Mouse (Mus musculus): ENCODE measurements around the gene Nt5e. TPM values are rescaled to one million over a fixed set of nuclear protein-coding genes. Genes with fewer than 3 reads are reported as not detected.
A peak's percentile ranks its signal among the peaks of the same experiment; 100 is the strongest.

Nt5e gene
- total and polyA plus RNA-seq, 2 experiments from 2014 or later: 9.4 to 24.4 TPM

DNA sequence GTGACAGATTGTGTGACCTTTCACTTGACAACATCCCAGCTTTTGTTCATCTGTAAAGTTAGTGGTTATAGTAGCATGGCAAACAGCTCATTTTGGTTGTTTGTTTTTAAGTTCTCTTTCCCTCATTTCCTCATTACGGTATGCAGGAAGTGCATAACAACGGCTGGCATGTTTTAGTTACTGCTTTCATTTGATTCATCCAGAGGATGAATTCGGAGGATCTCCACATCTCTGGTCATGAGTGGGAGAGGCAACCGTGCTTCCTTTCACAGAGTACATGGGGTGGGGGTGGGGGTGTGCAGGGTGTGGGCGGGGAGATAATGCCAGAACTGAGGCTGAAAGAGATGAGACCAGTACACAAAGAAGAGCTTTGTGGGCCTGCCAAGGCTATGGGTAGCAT lies 19.9 kb downstream of the Nt5e start:
- ATAC-seq (ENCODE audit: insufficient read depth, low read depth) (no peak), DNase-seq (ENCODE audit: low spot score) (no peak)
- no peak overlapping the region for H3K4me3 ChIP-seq (ENCODE audit: low read depth, low read length)
- no peaks in the 10 kb centered on the region for H3K9me3 ChIP-seq (replicated peaks; ENCODE audit: control insufficient read depth, low read length)
- 64% methylated on average over 5 of the region's 5 CpGs for whole genome bisulfite sequencing
- H3K9ac ChIP-seq (replicated peaks; ENCODE audit: low read depth, low read length): no peak overlapping the region
- TF ChIP-seq EP300 (IDR thresholded peaks at IDR 0.05; ENCODE audit: low read depth) (no peak), CTCF (IDR thresholded peaks at IDR 0.05; ENCODE audit: low read depth) (no peak)
- H3K4me1 ChIP-seq (ENCODE audit: control insufficient read depth, insufficient read depth): peaks cover 8% of the 10 kb centered on the region
- H3K36me3 ChIP-seq (replicated peaks; ENCODE audit: control insufficient read depth, insufficient read depth, low read length): no peaks in the 10 kb centered on the region
- no peak overlapping the region for H3K4me2 ChIP-seq (ENCODE audit: low read depth, low read length)
- H3K27ac ChIP-seq (ENCODE audit: low read depth): peak overlapping the region; percentile 2; the same call in 1 of the 2 replicates
- no peaks in the 10 kb centered on the region for H3K27me3 ChIP-seq (ENCODE audit: control insufficient read depth, insufficient read depth, low read length)

DNA sequence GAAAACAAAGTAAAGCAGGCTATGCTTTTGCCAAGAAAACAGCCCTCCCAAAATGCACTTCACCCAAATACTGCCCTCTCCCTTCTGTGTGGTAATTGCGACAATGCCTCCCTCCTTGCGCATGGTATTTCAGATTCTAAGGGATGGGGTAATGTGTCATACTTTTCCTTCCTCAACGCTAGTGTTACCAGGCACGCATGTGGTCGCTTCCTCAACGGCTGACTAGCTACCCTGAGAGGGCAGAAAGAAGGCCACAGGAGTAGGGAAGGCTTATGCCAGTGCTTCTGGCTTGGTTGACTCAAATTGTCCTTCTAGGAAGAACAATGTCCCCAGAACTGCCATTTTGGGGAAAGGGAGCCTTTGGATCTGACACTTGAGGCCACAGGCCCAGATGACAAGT lies 21.6 kb downstream of the Nt5e start:
- H3K27ac ChIP-seq (ENCODE audit: low read depth): no peak overlapping the region
- no peak overlapping the region for H3K4me3 ChIP-seq (ENCODE audit: low read depth, low read length)
- H3K9ac ChIP-seq (replicated peaks; ENCODE audit: low read depth, low read length): no peak overlapping the region
- 88% methylated on average over 6 of the region's 6 CpGs for WGBS
- no peaks in the 10 kb centered on the region for H3K27me3 ChIP-seq (ENCODE audit: control insufficient read depth, insufficient read depth, low read length)
- TF ChIP-seq EP300 (IDR thresholded peaks at IDR 0.05; ENCODE audit: low read depth) (no peak), CTCF (IDR thresholded peaks at IDR 0.05; ENCODE audit: low read depth) (no peak)
- H3K4me2 ChIP-seq (ENCODE audit: low read depth, low read length): no peak overlapping the region
- H3K4me1 ChIP-seq (ENCODE audit: control insufficient read depth, insufficient read depth): peaks cover 8% of the 10 kb centered on the region
- ATAC-seq (ENCODE audit: insufficient read depth, low read depth) (no peak), DNase-seq (ENCODE audit: low spot score) (no peak)
- H3K36me3 ChIP-seq (replicated peaks; ENCODE audit: control insufficient read depth, insufficient read depth, low read length): no peaks in the 10 kb centered on the region
- H3K9me3 ChIP-seq (replicated peaks; ENCODE audit: control insufficient read depth, low read length): no peaks in the 10 kb centered on the region

DNA sequence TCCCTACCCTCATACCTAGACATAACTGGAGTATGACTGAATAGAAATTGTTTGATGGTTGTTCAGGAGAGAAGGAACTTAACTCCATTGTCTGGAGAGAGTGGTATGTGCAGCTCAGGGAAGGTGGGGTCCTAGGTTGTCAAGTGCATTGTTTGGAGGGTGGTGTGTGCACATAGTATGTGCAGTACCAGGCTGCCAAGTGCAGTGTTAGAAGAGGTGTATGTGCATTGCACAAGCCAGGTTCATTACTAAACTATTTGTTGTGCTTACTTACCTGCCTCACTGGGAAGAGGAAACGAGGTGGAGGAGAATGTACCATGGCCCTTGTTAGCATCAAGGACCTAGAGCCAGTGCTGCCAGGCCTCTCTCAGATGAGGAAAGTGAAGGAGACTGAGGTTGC lies 23.3 kb downstream of the Nt5e start:
- no peak overlapping the region for H3K9ac ChIP-seq (replicated peaks; ENCODE audit: low read depth, low read length)
- H3K4me3 ChIP-seq (ENCODE audit: low read depth, low read length): no peak overlapping the region
- no peaks in the 10 kb centered on the region for H3K27me3 ChIP-seq (ENCODE audit: control insufficient read depth, insufficient read depth, low read length)
- WGBS: 76% methylated on average over 1 of the region's 1 CpGs
- no peaks in the 10 kb centered on the region for H3K36me3 ChIP-seq (replicated peaks; ENCODE audit: control insufficient read depth, insufficient read depth, low read length)
- DNase-seq (ENCODE audit: low spot score) (no peak), ATAC-seq (ENCODE audit: insufficient read depth, low read depth) (no peak)
- H3K4me1 ChIP-seq (ENCODE audit: control insufficient read depth, insufficient read depth): peaks cover 3% of the 10 kb centered on the region; the same call in 1 of the 2 replicates
- H3K27ac ChIP-seq (ENCODE audit: low read depth): no peak overlapping the region
- H3K4me2 ChIP-seq (ENCODE audit: low read depth, low read length): no peak overlapping the region
- TF ChIP-seq EP300 (IDR thresholded peaks at IDR 0.05; ENCODE audit: low read depth): no peak
- TF ChIP-seq CTCF (IDR thresholded peaks at IDR 0.05; ENCODE audit: low read depth): no peak
- H3K9me3 ChIP-seq (replicated peaks; ENCODE audit: control insufficient read depth, low read length): no peaks in the 10 kb centered on the region

DNA sequence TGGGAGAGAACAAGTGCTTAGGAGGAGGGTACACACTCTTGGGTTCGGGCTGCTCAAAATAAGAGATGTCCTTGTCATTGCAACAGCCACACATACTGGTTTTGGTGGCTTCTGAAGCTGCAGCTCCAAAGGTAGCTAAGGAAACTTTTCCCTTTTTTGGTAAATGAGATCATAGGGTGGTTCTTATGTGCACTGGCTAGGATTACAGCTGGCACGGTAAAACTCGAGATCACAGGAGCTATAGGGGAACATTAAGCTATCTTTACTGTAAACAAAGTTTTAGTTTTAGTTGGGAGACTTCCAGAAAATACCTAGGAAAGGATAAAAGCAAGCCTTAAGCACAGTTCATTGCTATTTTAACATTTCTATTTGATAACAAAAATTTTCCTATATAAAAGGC lies 24.2 kb downstream of the Nt5e start:
- H3K36me3 ChIP-seq (replicated peaks; ENCODE audit: control insufficient read depth, insufficient read depth, low read length): no peaks in the 10 kb centered on the region
- H3K4me2 ChIP-seq (ENCODE audit: low read depth, low read length): no peak overlapping the region
- WGBS: 59% methylated on average over 3 of the region's 3 CpGs
- H3K4me1 ChIP-seq (ENCODE audit: control insufficient read depth, insufficient read depth): no peaks in the 10 kb centered on the region; the same call in 1 of the 2 replicates
- H3K27me3 ChIP-seq (ENCODE audit: control insufficient read depth, insufficient read depth, low read length): no peaks in the 10 kb centered on the region
- TF ChIP-seq CTCF (IDR thresholded peaks at IDR 0.05; ENCODE audit: low read depth) (no peak), EP300 (IDR thresholded peaks at IDR 0.05; ENCODE audit: low read depth) (no peak)
- H3K9me3 ChIP-seq (replicated peaks; ENCODE audit: control insufficient read depth, low read length): no peaks in the 10 kb centered on the region
- DNase-seq (ENCODE audit: low spot score) (no peak), ATAC-seq (ENCODE audit: insufficient read depth, low read depth) (no peak)
- no peak overlapping the region for H3K27ac ChIP-seq (ENCODE audit: low read depth)
- no peak overlapping the region for H3K4me3 ChIP-seq (ENCODE audit: low read depth, low read length)
- H3K9ac ChIP-seq (replicated peaks; ENCODE audit: low read depth, low read length): no peak overlapping the region

DNA sequence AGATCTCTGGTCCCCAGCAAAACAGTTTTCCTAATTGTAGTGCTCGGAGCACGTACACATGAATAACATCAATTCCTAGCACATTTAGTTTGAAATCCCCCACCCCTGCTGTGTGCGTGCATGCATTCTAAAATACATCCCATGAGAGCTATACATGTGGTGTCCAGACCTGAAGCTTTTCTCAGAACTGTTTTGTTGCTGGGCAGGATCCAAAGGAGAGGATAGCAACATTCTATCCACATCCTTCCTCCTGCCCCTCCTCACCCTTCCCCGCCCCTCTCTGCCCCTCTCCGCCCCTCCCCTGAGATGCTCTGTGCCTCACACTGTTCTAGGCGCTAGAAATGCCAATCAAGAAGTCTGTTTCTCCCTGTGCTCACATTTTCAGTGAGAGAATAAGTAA lies 25.7 kb downstream of the Nt5e start:
- ATAC-seq (ENCODE audit: insufficient read depth, low read depth): no peak

DNA sequence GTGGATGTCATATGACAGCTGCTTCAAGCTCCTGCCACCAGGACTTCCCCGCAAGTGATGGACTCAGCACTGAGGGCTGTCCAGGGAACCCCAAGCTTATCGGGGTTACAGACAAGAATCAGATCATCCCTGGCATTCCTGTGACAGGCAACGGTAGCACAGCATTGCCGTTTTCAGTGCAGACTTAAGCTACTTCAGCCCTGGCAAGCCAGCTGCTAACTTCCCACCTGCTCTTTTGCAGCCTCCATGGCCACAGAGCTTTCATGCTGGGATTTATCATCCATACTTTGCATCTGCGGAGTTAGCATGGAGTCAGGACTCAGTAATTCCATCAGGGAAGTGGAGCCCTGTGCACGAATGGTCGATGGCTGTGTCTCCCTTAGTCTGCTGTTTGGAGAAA lies 26.5 kb downstream of the Nt5e start:
- no peak overlapping the region for H3K27ac ChIP-seq (ENCODE audit: low read depth)

More for the DNA sequence above, 25.7 kb downstream of the Nt5e start:
- no peak overlapping the region for H3K27ac ChIP-seq (ENCODE audit: low read depth)
- H3K27me3 ChIP-seq (ENCODE audit: control insufficient read depth, insufficient read depth, low read length): no peaks in the 10 kb centered on the region
- no peak overlapping the region for H3K9ac ChIP-seq (replicated peaks; ENCODE audit: low read depth, low read length)
- WGBS: 79% methylated on average over 6 of the region's 6 CpGs
- peaks cover 5% of the 10 kb centered on the region for H3K36me3 ChIP-seq (replicated peaks; ENCODE audit: control insufficient read depth, insufficient read depth, low read length)
- no peak overlapping the region for H3K4me3 ChIP-seq (ENCODE audit: low read depth, low read length)
- H3K9me3 ChIP-seq (replicated peaks; ENCODE audit: control insufficient read depth, low read length): no peaks in the 10 kb centered on the region
- no peak overlapping the region for H3K4me2 ChIP-seq (ENCODE audit: low read depth, low read length)
- DNase-seq (ENCODE audit: low spot score): no peak
- TF ChIP-seq EP300 (IDR thresholded peaks at IDR 0.05; ENCODE audit: low read depth) (no peak), CTCF (IDR thresholded peaks at IDR 0.05; ENCODE audit: low read depth) (no peak)
- no peaks in the 10 kb centered on the region for H3K4me1 ChIP-seq (ENCODE audit: control insufficient read depth, insufficient read depth)

More for the DNA sequence above, 26.5 kb downstream of the Nt5e start:
- DNase-seq (ENCODE audit: low spot score) (no peak), ATAC-seq (ENCODE audit: insufficient read depth, low read depth) (no peak)
- TF ChIP-seq CTCF (IDR thresholded peaks at IDR 0.05; ENCODE audit: low read depth) (no peak), EP300 (IDR thresholded peaks at IDR 0.05; ENCODE audit: low read depth) (no peak)
- Histone ChIP-seq H3K9me3 (replicated peaks; ENCODE audit: control insufficient read depth, low read length) (no peaks in the 10 kb centered on the region), H3K4me2 (ENCODE audit: low read depth, low read length) (no peak overlapping the region), H3K27me3 (ENCODE audit: control insufficient read depth, insufficient read depth, low read length) (no peaks in the 10 kb centered on the region), H3K36me3 (replicated peaks; ENCODE audit: control insufficient read depth, insufficient read depth, low read length) (peaks cover 5% of the 10 kb centered on the region), H3K9ac (replicated peaks; ENCODE audit: low read depth, low read length) (no peak overlapping the region), H3K4me1 (ENCODE audit: control insufficient read depth, insufficient read depth) (no peaks in the 10 kb centered on the region), H3K4me3 (ENCODE audit: low read depth, low read length) (no peak overlapping the region)
- WGBS: 82% methylated on average over 7 of the region's 7 CpGs
